Comparison of ENCODE assay signal across 17 mouse cellular contexts in the genomic region with DNA sequence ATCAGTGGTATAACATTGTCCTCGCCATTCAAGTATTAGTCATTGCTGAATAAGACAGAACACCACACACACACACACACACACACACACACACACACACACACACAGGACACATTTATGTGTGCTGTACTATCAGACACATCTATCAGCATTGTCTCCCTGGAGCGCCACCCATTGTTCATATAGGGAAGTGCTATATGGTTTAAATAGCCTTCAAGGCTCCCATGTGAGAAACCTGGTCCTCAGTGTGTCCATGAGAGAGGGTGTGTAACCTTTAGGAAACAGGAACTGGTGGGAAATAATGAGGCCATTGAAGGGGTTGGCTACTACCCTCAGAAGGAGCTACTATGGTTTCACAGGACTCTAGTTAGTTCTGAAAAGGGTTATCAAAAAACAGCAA. TPM values are rescaled to one million over a fixed set of nuclear protein-coding genes. Genes with fewer than 3 reads are reported as not detected.
DNase-seq lines count a peak whose midpoint lies in the region; ATAC-seq and TF ChIP-seq lines count a peak whose summit lies in the region.
"Had no signal": no experiment of that assay in that cellular context is flagged by ENCODE, and none has a peak within 500 bp of the region (broad histone marks: within the 10 kb centered on the region; RNA-seq: fewer than 3 reads in every experiment).

No protein-coding gene starts in this region.

- no peak for DNase-seq in forebrain, postnatal 0 days
- DNase-seq in midbrain, postnatal 0 days (ENCODE audit: low spot score): no peak
- no peak for DNase-seq in midbrain, embryonic 11.5 days (ENCODE audit: low spot score, missing footprints)
- no peak for DNase-seq in left cerebral cortex, adult 18-20 months (ENCODE audit: low spot score in 2 of 2)
- DNase-seq in left cerebral cortex, postnatal 25 days (ENCODE audit: low spot score in 2 of 2): no peak
- DNase-seq in cerebellum, adult 8-10 months: no peak
- DNase-seq: adrenal gland, adult 2 months; cerebellum, postnatal 14 days; kidney, adult 8-10 months; layer of hippocampus, adult 9-11 months had no signal

- WGBS in forebrain, postnatal 0 days: 70% methylated on average over 2 of the region's 2 CpGs
- 70% methylated on average over 2 of the region's 2 CpGs for WGBS in forebrain, embryonic 12.5 days
- WGBS in midbrain, postnatal 0 days: 78% methylated on average over 2 of the region's 2 CpGs
- 69% methylated on average over 2 of the region's 2 CpGs for WGBS in midbrain, embryonic 11.5 days

- no peak for ATAC-seq in forebrain, postnatal 0 days
- no peak for ATAC-seq in forebrain, embryonic 12.5 days (ENCODE audit: low FRiP score)
- ATAC-seq in midbrain, postnatal 0 days (ENCODE audit: low FRiP score): no peak
- ATAC-seq in midbrain, embryonic 11.5 days (ENCODE audit: low FRiP score): no peak
- ATAC-seq in megakaryocyte, adult 5-6 weeks (ENCODE audit: poor library complexity, severe bottlenecking): peak; percentile 35; the same call in 1 of the 2 replicates

- no peaks in the 10 kb centered on the region for H3K36me3 ChIP-seq in forebrain, postnatal 0 days (ENCODE audit: insufficient read depth)
- H3K36me3 ChIP-seq in forebrain, embryonic 12.5 days (replicated peaks): no peaks in the 10 kb centered on the region
- no peaks in the 10 kb centered on the region for H3K36me3 ChIP-seq in midbrain, postnatal 0 days (ENCODE audit: insufficient read depth, low read length)
- no peaks in the 10 kb centered on the region for H3K36me3 ChIP-seq in midbrain, embryonic 11.5 days (ENCODE audit: control insufficient read depth, insufficient read depth, low read length)

- H3K27ac ChIP-seq in forebrain, postnatal 0 days (ENCODE audit: low read depth, low read length): no peak overlapping the region
- no peak overlapping the region for H3K27ac ChIP-seq in forebrain, embryonic 12.5 days
- H3K27ac ChIP-seq in midbrain, postnatal 0 days (ENCODE audit: low read depth, low read length): no peak overlapping the region
- no peak overlapping the region for H3K27ac ChIP-seq in midbrain, embryonic 11.5 days (ENCODE audit: low read depth, low read length)
- H3K27ac ChIP-seq: heart, embryonic 15.5 days; hindbrain, embryonic 12.5 days; limb, embryonic 12.5 days; midbrain, embryonic 10.5 days had no signal

- no peaks in the 10 kb centered on the region; the same call in 1 of the 2 replicates for H3K4me1 ChIP-seq in forebrain, postnatal 0 days (ENCODE audit: insufficient read depth)
- peaks cover 8% of the 10 kb centered on the region for H3K4me1 ChIP-seq in forebrain, embryonic 12.5 days
- H3K4me1 ChIP-seq in midbrain, postnatal 0 days (ENCODE audit: insufficient read depth, low read length): 0 out of 2 replicates have a peak, but pooled peaks cover 6% of the 10 kb centered on the region
- H3K4me1 ChIP-seq in midbrain, embryonic 11.5 days (ENCODE audit: control insufficient read depth, insufficient read depth, low read length): no peaks in the 10 kb centered on the region

- H3K9ac ChIP-seq in forebrain, postnatal 0 days: no peak overlapping the region
- no peak overlapping the region for H3K9ac ChIP-seq in forebrain, embryonic 12.5 days
- no peak overlapping the region for H3K9ac ChIP-seq in midbrain, postnatal 0 days (replicated peaks; ENCODE audit: low read length, poor library complexity, severe bottlenecking)
- H3K9ac ChIP-seq in midbrain, embryonic 11.5 days (ENCODE audit: low read length): no peak overlapping the region
- H3K9ac ChIP-seq: heart, embryonic 15.5 days; hindbrain, embryonic 12.5 days; limb, embryonic 12.5 days had no signal

- H3K4me3 ChIP-seq in forebrain, postnatal 0 days (ENCODE audit: low read depth, low read length): no peak overlapping the region
- H3K4me3 ChIP-seq in forebrain, embryonic 12.5 days (replicated peaks): no peak overlapping the region
- H3K4me3 ChIP-seq in midbrain, postnatal 0 days (ENCODE audit: low read depth, low read length): no peak overlapping the region
- H3K4me3 ChIP-seq in midbrain, embryonic 11.5 days (ENCODE audit: low read depth, low read length): no peak overlapping the region
- H3K4me3 ChIP-seq: erythroblast, embryonic 14.5 days; heart, embryonic 15.5 days; hindbrain, embryonic 12.5 days; limb, embryonic 12.5 days; midbrain, embryonic 10.5 days had no signal

- H3K4me2 ChIP-seq in forebrain, postnatal 0 days (ENCODE audit: low read depth): no peak overlapping the region
- no peak overlapping the region for H3K4me2 ChIP-seq in forebrain, embryonic 12.5 days
- H3K4me2 ChIP-seq in midbrain, postnatal 0 days (ENCODE audit: low read depth, low read length, poor library complexity, severe bottlenecking): no peak overlapping the region
- H3K4me2 ChIP-seq in midbrain, embryonic 11.5 days: no peak overlapping the region
- H3K4me2 ChIP-seq: heart, embryonic 15.5 days; hindbrain, embryonic 12.5 days; limb, embryonic 12.5 days had no signal

- H3K9me3 ChIP-seq in forebrain, postnatal 0 days (ENCODE audit: low read length): no peaks in the 10 kb centered on the region
- H3K9me3 ChIP-seq in forebrain, embryonic 12.5 days: no peaks in the 10 kb centered on the region
- H3K9me3 ChIP-seq in midbrain, postnatal 0 days (ENCODE audit: low read length): no peaks in the 10 kb centered on the region
- H3K9me3 ChIP-seq in midbrain, embryonic 11.5 days (ENCODE audit: control insufficient read depth, low read length): no peaks in the 10 kb centered on the region
- H3K9me3 ChIP-seq: heart, embryonic 15.5 days; hindbrain, embryonic 12.5 days; midbrain, embryonic 10.5 days had no signal

- peak; percentile 18; the same call in 1 of the 2 replicates for TF ChIP-seq CTCF in forebrain, postnatal 0 days (IDR thresholded peaks at IDR 0.05; ENCODE audit: low read depth)
- peak; percentile 33 for TF ChIP-seq CTCF in midbrain, postnatal 0 days (IDR thresholded peaks at IDR 0.05)

- intact Hi-C loops in left cerebral cortex, postnatal 25 days (cut with DNase I): no loop called here

- H3K27me3 ChIP-seq in forebrain, postnatal 0 days (ENCODE audit: insufficient read depth, low read length): no peaks in the 10 kb centered on the region
- no peaks in the 10 kb centered on the region for H3K27me3 ChIP-seq in forebrain, embryonic 12.5 days
- no peaks in the 10 kb centered on the region for H3K27me3 ChIP-seq in midbrain, postnatal 0 days (ENCODE audit: insufficient read depth, low read length)
- H3K27me3 ChIP-seq in midbrain, embryonic 11.5 days (ENCODE audit: control insufficient read depth, insufficient read depth, low read length): no peaks in the 10 kb centered on the region
- H3K27me3 ChIP-seq: heart, embryonic 15.5 days; hindbrain, embryonic 12.5 days; limb, embryonic 12.5 days had no signal

RNA-seq across cellular contexts. Expression of gene Gpr155, which starts 55.6 kb away (rescaled TPM):
- 12.5 and 20.0 TPM in 2 replicates for total RNA-seq in forebrain, postnatal 0 days (2014; rRNA removed)
- 6.2 and 12.5 TPM in 2 replicates for polyA plus RNA-seq in forebrain, postnatal 0 days (2015; fragmentation: Nextera tagmentation; extraction: Ambion mirVana)
- 7.3 and 8.0 TPM in 2 replicates for polyA plus RNA-seq in forebrain, embryonic 12.5 days (2016; fragmentation: Nextera tagmentation; extraction: Ambion mirVana)
- total RNA-seq in midbrain, postnatal 0 days (2014; rRNA removed): 13.6 and 26.5 TPM in 2 replicates
- 9.9 and 11.8 TPM in 2 replicates for polyA plus RNA-seq in midbrain, postnatal 0 days (2015; fragmentation: Nextera tagmentation; extraction: Ambion mirVana)
- 3.0 and 4.3 TPM in 2 replicates for polyA plus RNA-seq in midbrain, embryonic 11.5 days (2014; fragmentation: Nextera tagmentation; extraction: Ambion mirVana)
- 3.2 and 6.0 TPM in 2 replicates for total RNA-seq in megakaryocyte, adult 5-6 weeks (2015)
- 2.5 and 6.3 TPM in 2 replicates for total RNA-seq in megakaryocyte, adult 5-6 weeks (2017)
- 10 to 100 TPM; 37.6 to 39.4 TPM for total RNA-seq in left cerebral cortex, adult 18-20 months (2021)
- 10 to 100 TPM; 32.7 to 45.7 TPM for total RNA-seq in left cerebral cortex, postnatal 25 days (2021)
